8 mouse cellular contexts compared by ENCODE assay signal in genomic region chr1:162477246-162478209, GRCm38 (mm10). TPM values are rescaled to one million over a fixed set of nuclear protein-coding genes. Genes with fewer than 3 reads are reported as not detected.
DNase-seq lines count a peak whose midpoint lies in the region; ATAC-seq and TF ChIP-seq lines count a peak whose summit lies in the region.

Gene Dnm3, minus strand, starts transcription at chr1:162478034.

- H3K36me3 ChIP-seq in forebrain, embryonic 10.5 days (replicated peaks), result no peaks in the 10 kb centered on the region
- no peaks in the 10 kb centered on the region for H3K36me3 ChIP-seq in heart, embryonic 14.5 days (ENCODE audit: control insufficient read depth, insufficient read depth, low read length)
- H3K36me3 ChIP-seq in liver, embryonic 11.5 days (ENCODE audit: control insufficient read depth, insufficient read depth, low read length), result no peaks in the 10 kb centered on the region
- H3K36me3 ChIP-seq in stomach, postnatal 0 days (ENCODE audit: control insufficient read depth, insufficient read depth, low read length), result no peaks in the 10 kb centered on the region

- H3K27ac ChIP-seq in forebrain, embryonic 10.5 days, result no peak within 1 kb of the TSS
- no peak within 1 kb of the TSS for H3K27ac ChIP-seq in heart, embryonic 14.5 days (replicated peaks in 1 of 2; ENCODE audit: control insufficient read depth in 1 of 2, insufficient read depth in 1 of 2, low read depth in 2 of 2, low read length in 2 of 2)
- H3K27ac ChIP-seq in liver, embryonic 11.5 days (ENCODE audit: low read depth, low read length), result no peak within 1 kb of the TSS
- no peak within 1 kb of the TSS for H3K27ac ChIP-seq in stomach, postnatal 0 days (replicated peaks)

- peak within 1 kb of the TSS; percentile 99 for H3K4me2 ChIP-seq in heart, embryonic 14.5 days (ENCODE audit: low read length)
- peak within 1 kb of the TSS; percentile 81 for H3K4me2 ChIP-seq in liver, embryonic 11.5 days
- peak within 1 kb of the TSS; percentile 91 for H3K4me2 ChIP-seq in stomach, postnatal 0 days (replicated peaks; ENCODE audit: low read depth)

- peak; percentile 39 for DNase-seq in CD4-positive helper T cell, adult 2 months (ENCODE audit: low read depth, low spot score)
- peak; percentile 58 for DNase-seq in c-Kit-positive CD71-negative TER-119-negative erythroid progenitor cells, embryonic 14.5 days (ENCODE audit: low read depth)
- DNase-seq in forebrain, embryonic 10.5 days (ENCODE audit: extremely low spot score, low spot score), result peak; percentile 87
- DNase-seq in kidney, postnatal 10 days, result peak; percentile 95
- peak; percentile 78 for DNase-seq in liver, embryonic 11.5 days (ENCODE audit: low spot score)
- peak; percentile 5 for DNase-seq in naive thymus-derived CD4-positive, alpha-beta T cell, adult 2 months (ENCODE audit: low read depth)
- DNase-seq in stomach, postnatal 0 days (ENCODE audit: low spot score), result peak; percentile 90

- H3K9me3 ChIP-seq in forebrain, embryonic 10.5 days, result no peaks in the 10 kb centered on the region
- no peaks in the 10 kb centered on the region for H3K9me3 ChIP-seq in heart, embryonic 14.5 days (ENCODE audit: control insufficient read depth, low read length)
- no peaks in the 10 kb centered on the region for H3K9me3 ChIP-seq in liver, embryonic 11.5 days (ENCODE audit: control insufficient read depth, low read length)
- H3K9me3 ChIP-seq in stomach, postnatal 0 days (ENCODE audit: control insufficient read depth, low read length), result no peaks in the 10 kb centered on the region

- ATAC-seq in heart, embryonic 14.5 days (ENCODE audit: insufficient number of reproducible peaks, insufficient read depth, low FRiP score, low read depth), result peak; percentile 95
- peak; percentile 94 for ATAC-seq in liver, embryonic 11.5 days (replicated peaks; ENCODE audit: low FRiP score)
- ATAC-seq in stomach, postnatal 0 days (ENCODE audit: low FRiP score, low TSS enrichment), result peak; percentile 98

- TF ChIP-seq CTCF in stomach, postnatal 0 days (IDR thresholded peaks at IDR 0.05; ENCODE audit: low read depth), result peak; percentile 57

- under 1% methylated on average over 56 of the region's 56 CpGs for WGBS in forebrain, embryonic 10.5 days
- WGBS in heart, embryonic 14.5 days, result under 1% methylated on average over 54 of the region's 56 CpGs
- under 1% methylated on average over 56 of the region's 56 CpGs for WGBS in liver, embryonic 11.5 days
- under 1% methylated on average over 54 of the region's 56 CpGs for WGBS in stomach, postnatal 0 days

- no peak for TF ChIP-seq EP300 in stomach, postnatal 0 days (optimal IDR thresholded peaks at IDR 0.05)

- H3K9ac ChIP-seq in heart, embryonic 14.5 days (ENCODE audit: low read length), result peak within 1 kb of the TSS; percentile 71
- no peak within 1 kb of the TSS for H3K9ac ChIP-seq in liver, embryonic 11.5 days (ENCODE audit: low read depth, low read length)
- peak within 1 kb of the TSS; percentile 48 for H3K9ac ChIP-seq in stomach, postnatal 0 days (ENCODE audit: low read length)

- H3K27me3 ChIP-seq in forebrain, embryonic 10.5 days (ENCODE audit: poor library complexity, severe bottlenecking), result peaks cover 44% of the 10 kb centered on the region
- peaks cover 26% of the 10 kb centered on the region for H3K27me3 ChIP-seq in heart, embryonic 14.5 days (ENCODE audit: control insufficient read depth, insufficient read depth, low read length)
- H3K27me3 ChIP-seq in liver, embryonic 11.5 days (replicated peaks; ENCODE audit: control insufficient read depth, insufficient read depth, low read length), result peaks cover 27% of the 10 kb centered on the region
- H3K27me3 ChIP-seq in stomach, postnatal 0 days (ENCODE audit: control insufficient read depth, insufficient read depth, low read length), result no peaks in the 10 kb centered on the region

- H3K4me1 ChIP-seq in forebrain, embryonic 10.5 days, result peaks cover 22% of the 10 kb centered on the region
- peaks cover 0 to 2% of the 10 kb centered on the region in 2 experiments; a peak in 1 of 4 replicates for H3K4me1 ChIP-seq in heart, embryonic 14.5 days (ENCODE audit: control insufficient read depth in 2 of 2, insufficient read depth in 2 of 2, low read length in 2 of 2)
- no peaks in the 10 kb centered on the region for H3K4me1 ChIP-seq in liver, embryonic 11.5 days (replicated peaks; ENCODE audit: control insufficient read depth, insufficient read depth, low read length)
- no peaks in the 10 kb centered on the region for H3K4me1 ChIP-seq in stomach, postnatal 0 days (replicated peaks; ENCODE audit: control insufficient read depth, insufficient read depth)

- peak within 1 kb of the TSS; percentile 70 for H3K4me3 ChIP-seq in forebrain, embryonic 10.5 days
- peak within 1 kb of the TSS; percentile 58 to 64 for H3K4me3 ChIP-seq in heart, embryonic 14.5 days (ENCODE audit: control insufficient read depth in 1 of 2, insufficient read depth in 1 of 2, low read depth in 1 of 2, low read length in 2 of 2)
- H3K4me3 ChIP-seq in liver, embryonic 11.5 days (ENCODE audit: low read depth, low read length), result peak within 1 kb of the TSS; percentile 56
- H3K4me3 ChIP-seq in stomach, postnatal 0 days (ENCODE audit: low read depth, low read length), result peak within 1 kb of the TSS; percentile 59

RNA-seq across cellular contexts. Expression of gene Dnm3, which starts in this region (rescaled TPM):
- polyA plus RNA-seq in forebrain, embryonic 10.5 days (2016; fragmentation: Nextera tagmentation; extraction: Ambion mirVana), result 2.5 and 2.6 TPM in 2 replicates
- 1.6 and 2.0 TPM in 2 replicates for polyA plus RNA-seq in heart, embryonic 14.5 days (2014; fragmentation: Nextera tagmentation; extraction: Ambion mirVana)
- polyA plus RNA-seq in liver, embryonic 11.5 days (2014; fragmentation: Nextera tagmentation; extraction: Ambion mirVana), result 3.3 and 4.0 TPM in 2 replicates
- polyA plus RNA-seq in stomach, postnatal 0 days (2015; fragmentation: Nextera tagmentation; extraction: Ambion mirVana), result 2.1 and 2.6 TPM in 2 replicates

Comparison
In these comparisons a context has a peak if more than half of its experiments do, and no peak if none do; other contexts are left out.
1. DNase-seq: peak in every context shown above with its lines; median percentile 95 in kidney, postnatal 10 days; 90 in stomach, postnatal 0 days; 87 in forebrain, embryonic 10.5 days; 78 in liver, embryonic 11.5 days; 58 in c-Kit-positive CD71-negative TER-119-negative erythroid progenitor cells, embryonic 14.5 days; 39 in CD4-positive helper T cell, adult 2 months; 5 in naive thymus-derived CD4-positive, alpha-beta T cell, adult 2 months.